Mouse (Mus musculus): ENCODE measurements at regions not wholly inside any gene's neighbourhood (a gene's known extent, or its start where the extent isn't known, plus 50 kb on each side); places are given as distances from the start of the nearest gene placed in this dataset.

DNA sequence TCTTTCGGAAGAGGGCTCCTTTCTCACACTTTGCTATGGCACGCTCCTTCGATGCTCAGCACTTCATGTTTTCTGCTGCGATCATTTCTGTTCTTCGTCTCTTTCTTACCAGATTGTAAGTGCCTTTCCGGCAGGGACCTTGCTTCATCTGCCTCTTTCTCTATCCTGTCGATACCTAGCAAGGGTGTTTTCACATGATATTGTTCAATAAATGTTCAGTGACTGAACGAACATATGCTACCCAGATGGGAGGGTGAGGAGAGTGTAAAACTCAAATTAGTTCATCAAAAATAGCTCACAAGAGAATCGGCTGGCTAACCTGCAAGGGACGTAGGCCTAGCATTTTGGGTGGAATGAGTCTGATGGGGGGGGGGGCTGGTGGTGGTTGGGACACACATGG is 272.5 kb downstream of the Etnk1 start:
- TF ChIP-seq TCF12 (IDR thresholded peaks at IDR 0.05; ENCODE audit: insufficient read depth, poor library complexity, severe bottlenecking): no peak
- TF ChIP-seq POLR2A (IDR thresholded peaks at IDR 0.05; ENCODE audit: insufficient read length, low read depth): no peak
- TF ChIP-seq SRF (IDR thresholded peaks at IDR 0.05; ENCODE audit: control insufficient read depth, insufficient read length, low read depth): no peak
- TF ChIP-seq MYOG (IDR thresholded peaks at IDR 0.05; ENCODE audit: control insufficient read depth in 1 of 3, insufficient read depth in 1 of 3, insufficient read length in 2 of 3, low read depth in 2 of 3): no peak
- TF ChIP-seq MAX (IDR thresholded peaks at IDR 0.05; ENCODE audit: low read depth): no peak
- no peak for TF ChIP-seq E2F4 (IDR thresholded peaks at IDR 0.05; ENCODE audit: insufficient read depth)
- TF ChIP-seq CEBPB (IDR thresholded peaks at IDR 0.05; ENCODE audit: insufficient read depth, poor library complexity, severe bottlenecking): no peak
- TF ChIP-seq POLR2AphosphoS2 (IDR thresholded peaks at IDR 0.05; ENCODE audit: insufficient read length, low read depth): no peak
- TF ChIP-seq USF1 (IDR thresholded peaks at IDR 0.05; ENCODE audit: low read depth): no peak
